Mouse (Mus musculus): ENCODE measurements around the gene Apoe.

Gene Apoe

DNA sequence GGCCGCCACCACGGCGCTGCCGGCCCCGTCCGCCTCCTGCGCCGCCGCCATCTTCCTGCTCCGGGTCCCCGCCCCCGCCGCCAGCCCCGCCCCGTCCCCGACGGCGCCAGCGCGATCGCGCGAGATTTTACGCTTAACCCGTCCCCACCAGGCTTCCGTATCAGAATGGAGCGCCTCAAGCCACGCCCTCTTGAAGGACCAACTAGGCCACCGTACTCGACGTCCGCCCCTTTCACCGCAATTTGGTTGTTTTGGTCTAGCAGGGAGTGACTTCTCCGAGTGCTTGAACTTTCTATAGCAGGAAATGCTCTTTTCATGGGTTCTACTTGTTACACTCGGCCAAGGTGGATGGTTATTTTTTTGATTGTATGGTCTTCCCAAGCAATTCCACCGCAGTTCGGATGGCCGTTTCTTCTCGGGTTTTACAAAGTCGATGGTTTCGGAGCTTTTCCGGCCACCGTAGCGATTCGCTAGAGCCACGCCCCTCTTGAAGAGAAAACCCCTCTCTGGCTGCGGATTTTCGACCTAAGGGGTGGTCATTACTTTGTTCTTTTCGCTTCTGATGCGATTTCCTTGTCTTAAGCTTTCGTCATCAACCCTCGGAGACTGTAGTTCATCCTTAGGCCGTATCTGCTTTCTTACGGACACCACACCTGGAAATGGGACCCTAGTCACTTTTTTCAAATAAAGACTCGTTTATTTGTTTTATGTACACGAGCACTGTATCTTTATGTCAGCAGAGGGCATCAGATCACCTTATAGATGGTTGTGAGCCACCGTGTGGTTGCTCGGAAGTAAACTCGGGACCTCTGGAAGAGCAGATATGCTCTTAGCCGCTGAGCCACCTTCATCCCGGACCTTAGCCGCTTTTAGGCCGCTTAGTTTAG is 33.8 kb downstream of the Apoe start, which contains the start of gene Clptm1:
TSS of gene Clptm1 (minus strand) at position 79 of the 887 bp plus-strand sequence.
- peak; percentile 98 for DNase-seq (ENCODE audit: low read depth, low spot score)

DNA sequence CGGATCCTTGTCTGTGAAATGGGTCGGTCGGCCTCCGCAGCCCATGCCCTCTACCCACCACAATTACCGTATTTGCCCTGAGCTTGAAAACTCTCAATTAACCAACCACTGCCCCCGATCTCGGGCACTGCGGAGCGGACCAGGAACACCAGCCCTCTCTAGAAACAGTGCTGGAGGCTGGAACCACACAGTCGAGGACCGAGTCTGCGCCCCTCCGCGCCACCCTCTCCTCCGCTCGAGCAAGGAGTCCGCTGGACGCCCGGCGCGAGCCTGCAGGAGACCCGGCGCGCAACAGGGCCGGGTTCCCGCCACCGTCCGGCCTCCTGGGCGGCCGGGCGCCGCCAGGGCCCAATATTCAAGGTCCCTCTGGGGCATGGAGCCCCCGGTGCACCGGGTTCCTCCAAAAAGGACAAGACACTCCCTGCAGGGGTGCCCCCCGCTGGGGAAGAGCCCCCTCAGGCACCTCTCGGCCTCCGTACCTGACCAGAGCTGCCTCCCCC is 34.5 kb downstream of the Apoe start:
- DNase-seq (ENCODE audit: low read depth, low spot score), result peak; percentile 6

DNA sequence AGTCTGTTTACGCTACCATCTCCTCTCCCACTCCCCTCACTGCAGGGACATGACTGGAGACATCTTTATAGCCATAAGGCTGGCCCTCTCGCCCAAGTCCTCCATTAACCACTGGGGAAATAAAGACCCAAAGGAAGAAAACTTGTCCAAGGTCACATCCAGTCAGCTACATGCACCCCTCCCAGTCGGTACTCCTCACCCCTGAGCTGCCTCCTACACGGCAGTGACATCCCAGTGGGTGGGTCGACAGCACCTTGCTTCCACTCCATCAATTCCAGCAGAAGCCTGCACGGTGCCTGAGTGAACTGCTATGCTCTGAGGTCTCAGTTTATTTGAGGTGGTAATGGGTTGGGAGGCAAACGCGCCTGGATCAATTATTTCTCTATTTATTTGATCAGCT is 35.0 kb downstream of the Apoe start:
- no peak for DNase-seq (ENCODE audit: low read depth, low spot score)

DNA sequence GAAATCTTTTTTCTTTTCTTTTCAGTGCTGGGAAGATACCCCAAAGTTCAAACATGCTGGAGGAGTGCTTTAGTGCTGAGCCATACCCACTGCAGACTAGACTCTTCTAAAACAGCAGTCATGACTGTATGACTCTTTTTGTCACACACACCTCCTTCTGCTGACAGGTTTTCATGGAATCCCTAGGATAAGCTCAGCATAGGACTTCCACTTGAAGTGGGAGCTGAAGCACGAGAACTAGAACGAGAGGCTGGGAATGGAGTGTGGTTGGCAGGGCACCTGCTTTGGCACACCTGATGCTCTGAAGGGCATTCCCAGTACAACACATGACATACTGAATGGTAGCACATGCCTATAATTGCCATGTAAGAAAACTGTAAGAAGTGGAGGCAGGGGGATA is 46.4 kb downstream of the Apoe start:
- no peak for DNase-seq (ENCODE audit: low read depth, low spot score)

DNA sequence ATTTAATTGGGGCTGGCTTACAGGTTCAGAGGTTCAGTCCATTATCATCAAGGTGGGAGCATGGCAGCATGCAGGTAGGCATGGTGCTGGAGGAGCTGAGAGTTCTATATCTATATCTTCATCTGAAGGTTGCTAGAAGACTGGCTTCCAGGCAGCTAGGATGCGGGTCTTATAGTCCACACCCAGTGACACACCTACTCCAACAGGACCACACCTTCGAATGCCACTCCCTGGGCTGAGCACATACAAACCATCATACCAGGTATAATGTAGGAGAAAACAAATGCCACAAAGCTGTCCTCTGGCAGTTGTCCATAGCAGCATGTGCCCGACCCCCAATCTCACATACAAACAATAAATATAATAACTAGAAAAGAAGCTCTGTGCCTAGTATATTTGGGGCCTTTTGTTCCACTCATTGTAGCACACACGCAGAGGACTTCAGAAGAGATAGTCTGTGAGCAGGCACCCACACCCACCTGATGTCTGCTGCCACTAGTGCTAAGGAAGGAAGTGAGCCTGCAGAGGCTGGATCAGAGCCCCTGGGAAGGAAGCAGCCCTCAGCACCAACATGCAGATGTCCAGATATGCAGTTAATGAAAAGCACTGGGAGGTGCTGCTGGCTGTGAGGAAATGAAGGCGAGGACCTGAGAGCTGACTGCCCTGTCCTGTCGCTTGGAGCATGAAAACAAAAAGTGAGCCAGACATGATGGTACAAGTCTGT is 47.8 kb downstream of the Apoe start:
- DNase-seq (ENCODE audit: low read depth, low spot score), result no peak

Measured in forelimb bud, embryonic 11.5 days (tissue).